Mouse (Mus musculus) MEL (cell line): Measurements from ENCODE around the gene Tmem30c. TPM values are rescaled to one million over a fixed set of nuclear protein-coding genes. Genes with fewer than 3 reads are reported as not detected.

Experiments
- DNase-seq: peaks from one replicate; pipeline ENCODE4 v3.0.0; 2011; ENCODE audit warnings: low read depth, low spot score
- H3K27ac ChIP-seq: 2 replicates; pipeline ENCODE4 v1.5.1; 2012; ENCODE audit warnings: low read depth, mild to moderate bottlenecking, control low read depth, low read length, moderate library complexity; ENCODE audit not compliant: control insufficient read depth
- H3K27me3 ChIP-seq, 2 experiments: fragments of 150-350 bp in 1 of 2; sonication (generic) in 1 of 2; 2 replicates each; pipeline ENCODE4 v1.6.1; 2012; ENCODE audit warnings: low read length in 2 of 2, mild to moderate bottlenecking in 2 of 2, improper control_type of control experiment in 1 of 2, moderate library complexity in 1 of 2; ENCODE audit not compliant: insufficient read depth in 2 of 2, control insufficient read depth in 1 of 2
- H3K36me3 ChIP-seq, 2 experiments: 2 replicates each; pipeline ENCODE4 v1.6.1; 2012 to 2014; ENCODE audit warnings: low read length in 2 of 2, improper control_type of control experiment in 1 of 2, inconsistent platforms in 1 of 2, mild to moderate bottlenecking in 1 of 2; ENCODE audit not compliant: insufficient read depth in 2 of 2, control insufficient read depth in 1 of 2
- H3K4me1 ChIP-seq, 2 experiments: fragments of 150-350 bp in 1 of 2; sonication (generic) in 1 of 2; 2 replicates each; pipeline ENCODE4 v1.6.1; 2012; ENCODE audit warnings: low read length in 2 of 2, improper control_type of control experiment in 1 of 2, mild to moderate bottlenecking in 1 of 2; ENCODE audit not compliant: insufficient read depth in 2 of 2, control insufficient read depth in 1 of 2
- H3K4me3 ChIP-seq, 2 experiments: fragments of 150-350 bp in 1 of 2; sonication (generic) in 1 of 2; 2 replicates each; pipeline ENCODE4 v1.5.1; 2012; ENCODE audit warnings: low read depth in 2 of 2, low read length in 2 of 2, mild to moderate bottlenecking in 2 of 2, moderate library complexity in 2 of 2, control low read depth in 1 of 2, improper control_type of control experiment in 1 of 2; ENCODE audit not compliant: control insufficient read depth in 1 of 2, insufficient read depth in 1 of 2
- H3K79me2 ChIP-seq: 2 replicates; pipeline ENCODE4 v1.6.1; 2012; ENCODE audit warnings: mild to moderate bottlenecking, low read length, moderate library complexity; ENCODE audit not compliant: control insufficient read depth, poor library complexity, insufficient read depth
- H3K9ac ChIP-seq: 2 replicates; pipeline ENCODE4 v1.6.1; 2012; ENCODE audit warnings: low read depth, mild to moderate bottlenecking, control low read depth, low read length, moderate library complexity; ENCODE audit not compliant: control insufficient read depth, poor library complexity, severe bottlenecking
- H3K9me3 ChIP-seq: fragments of 150-350 bp; sonication (generic); replicated peaks from 2 replicates; pipeline ENCODE4 v1.6.1; 2012; ENCODE audit warnings: mild to moderate bottlenecking, low read length, improper control_type of control experiment, moderate library complexity; ENCODE audit not compliant: insufficient read depth
- BHLHE40 ChIP-seq: IDR thresholded peaks from 2 replicates; pipeline ENCODE4 v1.6.1; 2012; ENCODE audit warnings: low read depth, mild to moderate bottlenecking, inconsistent platforms, low read length, improper control_type of control experiment, borderline replicate concordance
- CTCF ChIP-seq, 3 experiments: IDR thresholded peaks in 2 of 3; conservative IDR thresholded peaks in 1 of 3; 2 replicates each; pipeline ENCODE4 v1.5.1; 2011 to 2012; ENCODE audit warnings: low read length in 3 of 3, low read depth in 2 of 3, mild to moderate bottlenecking in 2 of 3, improper control_type of control experiment in 1 of 3, inconsistent platforms in 1 of 3, mixed read lengths in 1 of 3, moderate library complexity in 1 of 3; ENCODE audit not compliant: control insufficient read depth in 1 of 3, insufficient read depth in 1 of 3, poor library complexity in 1 of 3, severe bottlenecking in 1 of 3
- ELF1 ChIP-seq: IDR thresholded peaks from 2 replicates; pipeline ENCODE4 v1.6.1; 2014; ENCODE audit warnings: low read depth, mild to moderate bottlenecking, inconsistent platforms, low read length, improper control_type of control experiment, moderate library complexity
- EP300 ChIP-seq, 2 experiments: IDR thresholded peaks; 2 replicates each; pipeline ENCODE4 v1.6.1; 2011; ENCODE audit warnings: improper control_type of control experiment in 2 of 2, low read length in 2 of 2, low read depth in 1 of 2, mild to moderate bottlenecking in 1 of 2
- ETS1 ChIP-seq: IDR thresholded peaks from 2 replicates; pipeline ENCODE4 v1.6.1; 2012; ENCODE audit warnings: low read depth, mild to moderate bottlenecking, inconsistent platforms, low read length, improper control_type of control experiment, moderate library complexity
- JUND ChIP-seq: IDR thresholded peaks from 2 replicates; pipeline ENCODE4 v1.6.1; 2011; ENCODE audit warnings: low read depth, mild to moderate bottlenecking, improper control_type of control experiment, low read length
- MAX ChIP-seq: IDR thresholded peaks from 2 replicates; pipeline ENCODE4 v1.6.1; 2011; ENCODE audit warnings: low read length, improper control_type of control experiment
- MXI1 ChIP-seq: IDR thresholded peaks from 2 replicates; pipeline ENCODE4 v1.6.1; 2011; ENCODE audit warnings: mild to moderate bottlenecking, low read depth, low read length, improper control_type of control experiment
- RAD21 ChIP-seq: IDR thresholded peaks from 2 replicates; pipeline ENCODE4 v1.6.1; 2011; ENCODE audit warnings: mild to moderate bottlenecking, low read depth, low read length, improper control_type of control experiment
- RCOR1 ChIP-seq: IDR thresholded peaks from 2 replicates; pipeline ENCODE4 v1.6.1; 2012; ENCODE audit warnings: low read depth, mild to moderate bottlenecking, inconsistent platforms, low read length, improper control_type of control experiment
- SMC3 ChIP-seq: IDR thresholded peaks from 2 replicates; pipeline ENCODE4 v1.6.1; 2011; ENCODE audit warnings: low read depth, low read length, improper control_type of control experiment
- TCF12 ChIP-seq: IDR thresholded peaks from 2 replicates; pipeline ENCODE4 v1.6.1; 2014; ENCODE audit warnings: low read depth, mild to moderate bottlenecking, inconsistent platforms, low read length, improper control_type of control experiment, moderate library complexity
- ZMIZ1 ChIP-seq: IDR thresholded peaks from 2 replicates; pipeline ENCODE4 v1.6.1; 2012; ENCODE audit warnings: low read depth, mild to moderate bottlenecking, inconsistent platforms, low read length, improper control_type of control experiment, moderate library complexity
- ZNF384 ChIP-seq: IDR thresholded peaks from 2 replicates; pipeline ENCODE4 v1.6.1; 2012; ENCODE audit warnings: low read depth, mild to moderate bottlenecking, inconsistent platforms, low read length, improper control_type of control experiment
- polyA plus RNA-seq, 2 experiments: library from polyadenylated mRNA; stranded (reverse) in 1 of 2; unstranded in 1 of 2; fragments of >175 nt in 1 of 2; fragments of >200 nt in 1 of 2; gene quantifications; 2 replicates each; pipeline versions ENCODE4 v1.2.1 to v1.2.4; 2012; ENCODE audit warnings: low replicate concordance in 2 of 2, low read depth in 1 of 2; ENCODE audit not compliant: insufficient read length in 2 of 2, insufficient read depth in 1 of 2, missing spikeins in 1 of 2
- total RNA-seq: library from RNA; depleted of rRNA; stranded (reverse); fragments of 300-350 nt; gene quantifications from 2 replicates; pipeline ENCODE4 v1.2.3, GENCODE M21; 2012

Gene Tmem30c
- total and polyA plus RNA-seq, 3 experiments, result 0.04 to 0.38 TPM; not detected in 1

GRCm38 (mm10) chr16:57292296-57292695 is 369 bp downstream of the Tmem30c start:
- Histone ChIP-seq H3K9ac (no peak overlapping the region), H3K4me3 (no peak overlapping the region), H3K36me3 (no peaks in the 10 kb centered on the region), H3K4me1 (no peaks in the 10 kb centered on the region), H3K27me3 (no peaks in the 10 kb centered on the region), H3K9me3 (no peaks in the 10 kb centered on the region), H3K27ac (no peak overlapping the region), H3K79me2 (no peaks in the 10 kb centered on the region)
- TF ChIP-seq RCOR1 (no peak), ELF1 (no peak), SMC3 (no peak)
- DNase-seq, result no peak

GRCm38 (mm10) chr16:57291696-57292095 is 969 bp downstream of the Tmem30c start:
- peak; percentile 26 for DNase-seq
- Histone ChIP-seq H3K27me3 (no peaks in the 10 kb centered on the region), H3K27ac (no peak overlapping the region), H3K36me3 (no peaks in the 10 kb centered on the region), H3K79me2 (no peaks in the 10 kb centered on the region), H3K4me1 (no peaks in the 10 kb centered on the region), H3K9ac (no peak overlapping the region), H3K9me3 (no peaks in the 10 kb centered on the region), H3K4me3 (no peak overlapping the region)
- TF ChIP-seq RCOR1 (no peak), MAX (no peak), CTCF (IDR thresholded peaks at IDR 0.05 in 2 of 3, conservative IDR thresholded peaks at IDR 0.05 in 1 of 3; ENCODE audit: control insufficient read depth in 1 of 3, insufficient read depth in 1 of 3, low read depth in 2 of 3, low read length in 3 of 3, poor library complexity in 1 of 3, severe bottlenecking in 1 of 3) (peak; percentile 35 to 41 (median 39)), BHLHE40 (no peak), ZNF384 (no peak), TCF12 (no peak), SMC3 (peak; percentile 39), MXI1 (no peak), ZMIZ1 (no peak), RAD21 (peak; percentile 36), JUND (no peak)

- no peak for DNase-seq
- TF ChIP-seq EP300 (IDR thresholded peaks at IDR 0.05; ENCODE audit: low read depth in 1 of 2, low read length in 2 of 2), result no peak
- TF ChIP-seq ZNF384, result no peak
- no peak for TF ChIP-seq ETS1
- TF ChIP-seq, all 39 proteins: peak for 0
- H3K4me3 ChIP-seq, result no peak overlapping the region
- no peaks in the 10 kb centered on the region for H3K9me3 ChIP-seq
- peaks cover 6% of the 10 kb centered on the region; the same call in 1 of the 2 replicates for H3K79me2 ChIP-seq
- H3K36me3 ChIP-seq, result peaks cover 0 to 13% of the 10 kb centered on the region in 2 experiments; a peak in 2 of 4 replicates
- no peak overlapping the region for H3K9ac ChIP-seq
- H3K27me3 ChIP-seq, result no peaks in the 10 kb centered on the region
- H3K27ac ChIP-seq, result no peak overlapping the region
- peaks cover 0 to 15% of the 10 kb centered on the region in 2 experiments; a peak in 3 of 4 replicates for H3K4me1 ChIP-seq
Observed at GRCm38 (mm10) chr16:57281417-57281816, 11.2 kb downstream of the Tmem30c start.
